Mouse (Mus musculus): ENCODE measurements around the gene Rgs6.
A peak's percentile ranks its signal among the peaks of the same experiment; 100 is the strongest.

The Rgs6 gene

GRCm38 (mm10) chr12:82972661-82973060, 384.6 kb downstream of the Rgs6 start:
- DNase-seq (ENCODE audit: extremely low spot score), result no peak

DNA sequence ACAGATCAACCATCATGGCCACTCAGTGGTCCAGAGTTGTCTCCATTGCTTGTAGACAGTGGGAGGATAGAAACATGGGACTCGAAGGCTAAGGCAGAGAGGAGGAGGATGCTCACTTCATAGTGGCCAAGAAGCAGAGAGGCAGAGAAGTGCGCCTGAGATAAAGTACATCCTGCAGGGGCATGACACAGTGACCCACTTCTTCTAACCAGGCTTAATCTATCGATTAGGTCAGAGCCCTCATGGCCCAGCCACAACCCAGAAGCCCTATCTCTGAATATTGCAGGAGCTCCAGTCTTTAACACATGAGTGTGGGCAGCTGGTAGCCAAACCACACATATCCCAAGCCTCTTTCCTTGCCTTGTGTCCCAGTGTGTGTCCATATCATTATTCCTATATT, 385.7 kb downstream of the Rgs6 start:
- no peak for DNase-seq (ENCODE audit: extremely low spot score)

DNA sequence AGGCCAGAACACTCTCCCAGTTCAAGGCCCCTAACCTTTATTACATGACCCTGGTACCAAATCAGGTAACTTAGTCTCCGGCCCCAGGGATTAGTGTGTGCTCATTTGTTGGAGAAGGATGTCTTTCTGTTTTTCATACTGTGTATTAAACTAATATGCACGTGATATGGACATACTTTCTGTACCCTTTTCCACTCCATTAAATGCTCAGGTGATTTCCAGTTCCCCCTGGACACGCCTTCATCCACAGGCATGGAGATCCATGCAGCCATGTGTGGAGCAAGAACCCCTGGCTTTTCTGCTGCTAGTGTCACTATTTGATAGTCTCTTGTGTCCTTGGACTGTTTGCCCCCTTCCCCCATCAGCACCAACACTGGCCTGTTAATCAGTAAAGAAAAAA, 390.2 kb downstream of the Rgs6 start:
- DNase-seq (ENCODE audit: extremely low spot score), result no peak

GRCm38 (mm10) chr12:82982716-82983115, 394.6 kb downstream of the Rgs6 start:
- no peak for DNase-seq (ENCODE audit: extremely low spot score)

DNA sequence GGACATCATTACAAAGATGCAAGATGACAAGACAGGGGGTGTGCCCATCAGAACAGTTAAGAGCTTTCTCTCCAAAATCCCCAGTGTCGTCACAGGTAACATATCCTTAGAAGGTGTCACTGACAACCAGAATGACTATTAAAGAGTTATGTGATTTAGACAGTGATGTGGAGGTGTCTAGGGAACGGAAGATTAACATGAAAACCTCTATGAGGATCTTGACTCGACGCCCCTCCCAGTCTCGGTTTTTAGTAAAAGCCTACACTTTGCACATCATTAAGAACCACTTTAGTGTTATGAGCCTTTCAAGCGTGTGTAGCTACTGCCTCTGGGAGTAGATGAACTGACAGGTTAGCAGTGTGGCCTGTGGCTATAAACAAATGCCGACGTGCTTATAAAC, 397.2 kb downstream of the Rgs6 start:
- DNase-seq (ENCODE audit: extremely low spot score), result no peak

GRCm38 (mm10) chr12:82987661-82988060, 399.6 kb downstream of the Rgs6 start:
- no peak for DNase-seq (ENCODE audit: extremely low spot score)

- no peak for DNase-seq (ENCODE audit: extremely low spot score)
Observed at GRCm38 (mm10) chr12:82993905-82994304, 405.8 kb downstream of the Rgs6 start.

DNA sequence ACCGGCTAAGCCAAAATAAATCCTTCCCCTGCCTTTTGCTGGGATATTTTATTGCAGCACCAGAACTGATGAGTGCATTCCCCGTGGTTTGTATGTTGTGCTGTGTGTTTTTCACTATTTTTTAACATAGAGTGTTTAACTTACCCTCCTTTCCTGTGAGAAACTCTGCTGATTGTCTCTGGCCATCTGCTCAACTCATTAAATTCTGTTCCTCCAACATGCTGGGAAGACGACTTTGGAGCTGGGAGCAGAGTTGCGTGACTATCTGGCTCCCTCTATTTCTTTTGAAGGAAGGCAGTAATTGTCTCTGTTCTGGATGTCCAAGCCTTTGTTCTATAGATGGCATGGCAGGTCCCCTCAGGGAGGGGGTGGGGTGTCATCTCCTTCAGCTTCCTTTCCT, 408.7 kb downstream of the Rgs6 start:
- no peak for DNase-seq (ENCODE audit: extremely low spot score)

DNA sequence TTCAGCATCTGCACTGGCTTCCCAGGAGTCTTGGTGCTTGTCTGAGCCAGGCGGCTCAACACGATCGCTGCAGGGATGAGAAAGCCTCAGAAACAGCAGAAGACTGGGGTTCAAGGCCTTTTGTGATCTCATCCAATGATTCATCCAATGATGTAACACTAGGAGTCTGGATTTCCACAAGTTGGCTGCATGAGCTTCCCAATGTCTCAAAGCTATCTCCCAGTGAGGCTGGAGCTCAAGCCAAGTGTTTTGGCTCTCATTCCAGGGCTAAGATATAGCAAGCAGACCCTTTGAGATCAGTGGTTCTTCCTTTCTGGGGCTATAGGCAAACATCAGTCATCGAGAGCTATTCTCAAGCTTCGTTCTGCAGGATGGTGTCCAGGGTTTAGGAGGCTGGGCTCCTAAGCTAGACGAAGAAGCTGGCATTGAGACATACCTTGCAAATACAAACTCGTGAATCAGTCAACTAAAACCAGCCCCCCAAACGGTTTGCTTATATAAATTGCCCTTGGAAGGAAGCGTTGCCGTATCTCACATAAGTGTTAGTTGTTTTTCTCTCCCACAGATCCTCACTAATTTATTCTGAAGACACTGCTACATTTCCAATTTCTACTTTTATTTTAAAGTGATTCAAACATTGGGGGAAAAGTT, 410.7 kb downstream of the Rgs6 start:
- DNase-seq (ENCODE audit: extremely low spot score), result no peak

GRCm38 (mm10) chr12:82999333-83000032, 411.4 kb downstream of the Rgs6 start:
- no peak for DNase-seq (ENCODE audit: extremely low spot score)

- no peak for DNase-seq (ENCODE audit: extremely low spot score)
Observed at GRCm38 (mm10) chr12:83000033-83000570, 412.0 kb downstream of the Rgs6 start.

DNA sequence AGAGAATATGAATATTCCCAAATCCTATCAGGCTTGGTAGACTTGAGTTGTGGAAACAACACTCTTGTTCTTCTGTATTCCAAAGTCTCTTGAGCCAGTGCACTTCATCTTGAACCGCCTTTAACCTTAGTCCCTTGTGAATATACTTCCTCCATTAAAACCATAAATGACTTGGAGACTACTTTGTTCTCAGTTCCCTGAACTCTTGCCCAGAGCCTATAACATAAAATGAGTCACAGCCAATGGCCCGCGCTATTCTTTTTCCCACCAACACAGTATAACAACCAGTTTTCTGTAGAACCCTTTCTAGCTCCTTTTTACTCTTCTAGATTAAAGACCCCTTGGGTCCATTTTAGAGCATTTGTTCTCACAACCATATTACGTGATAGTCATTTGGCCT, 412.9 kb downstream of the Rgs6 start:
- DNase-seq (ENCODE audit: extremely low spot score), result no peak

- no peak for DNase-seq (ENCODE audit: extremely low spot score)
Observed at GRCm38 (mm10) chr12:83004014-83004682, 416.1 kb downstream of the Rgs6 start.

GRCm38 (mm10) chr12:83011056-83011565, 423.0 kb downstream of the Rgs6 start:
- DNase-seq (ENCODE audit: extremely low spot score), result no peak

DNA sequence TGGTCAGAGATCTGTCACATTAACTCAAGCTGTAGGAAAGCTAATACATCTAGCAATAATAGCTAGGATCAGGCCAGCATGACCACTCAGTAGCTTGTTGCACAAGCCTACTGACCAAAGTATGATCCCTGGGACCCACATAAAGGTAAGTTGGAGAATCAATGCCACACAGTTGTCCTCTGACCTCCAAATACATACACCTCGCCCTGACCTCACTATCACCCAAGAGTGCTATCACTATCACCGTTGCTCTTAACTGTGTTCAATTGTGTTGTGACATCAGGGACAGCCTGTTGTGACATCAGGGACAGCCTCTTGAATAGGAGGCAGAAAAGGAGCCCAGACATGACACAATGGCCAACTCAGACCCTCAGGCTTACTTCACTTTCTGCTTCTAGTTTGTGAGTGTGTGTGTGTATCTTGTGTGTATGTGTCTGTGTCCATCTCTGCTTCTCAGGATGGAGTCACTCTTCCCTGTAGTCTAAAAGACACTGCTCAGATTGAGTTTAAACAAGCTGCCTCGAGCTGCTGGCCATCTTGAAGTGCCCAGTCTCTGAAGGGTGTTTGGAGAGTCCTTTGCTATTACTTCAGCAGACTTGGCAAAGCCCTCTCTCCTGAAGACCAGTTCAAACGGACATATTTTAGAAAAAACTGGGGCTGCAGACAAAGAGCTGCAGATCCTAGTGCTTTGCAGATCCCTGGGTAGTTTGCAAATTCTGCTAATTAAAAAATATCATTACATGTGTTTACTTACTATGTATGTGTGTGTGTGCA, 426.0 kb downstream of the Rgs6 start:
- no peak for DNase-seq (ENCODE audit: extremely low spot score)

GRCm38 (mm10) chr12:83014848-83015247, 426.8 kb downstream of the Rgs6 start:
- DNase-seq (ENCODE audit: extremely low spot score), result no peak

GRCm38 (mm10) chr12:83015366-83015765, 427.3 kb downstream of the Rgs6 start:
- no peak for DNase-seq (ENCODE audit: extremely low spot score)

DNA sequence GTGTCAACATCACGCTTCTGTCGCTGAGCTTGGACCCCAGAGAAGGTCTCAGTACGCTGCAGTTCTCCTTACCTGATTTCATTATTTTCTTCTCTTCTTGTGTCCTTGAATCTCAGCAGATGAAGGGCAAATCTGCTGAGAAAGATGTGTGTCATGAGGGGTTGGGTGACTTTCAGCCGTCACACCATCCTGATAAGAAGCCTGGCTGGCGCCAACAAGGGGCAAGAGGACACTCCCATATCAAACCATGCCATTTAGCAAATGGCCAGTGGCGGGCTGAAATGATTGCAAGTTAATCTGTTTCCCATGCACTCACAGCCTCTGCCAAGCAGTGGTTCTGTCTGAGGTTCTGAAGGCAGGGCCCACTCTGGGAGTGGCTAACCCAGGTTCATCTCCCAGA, 428.4 kb downstream of the Rgs6 start:
- no peak for DNase-seq (ENCODE audit: extremely low spot score)

GRCm38 (mm10) chr12:83018005-83018404, 429.9 kb downstream of the Rgs6 start:
- peak; percentile 84 for DNase-seq (ENCODE audit: extremely low spot score)

DNA sequence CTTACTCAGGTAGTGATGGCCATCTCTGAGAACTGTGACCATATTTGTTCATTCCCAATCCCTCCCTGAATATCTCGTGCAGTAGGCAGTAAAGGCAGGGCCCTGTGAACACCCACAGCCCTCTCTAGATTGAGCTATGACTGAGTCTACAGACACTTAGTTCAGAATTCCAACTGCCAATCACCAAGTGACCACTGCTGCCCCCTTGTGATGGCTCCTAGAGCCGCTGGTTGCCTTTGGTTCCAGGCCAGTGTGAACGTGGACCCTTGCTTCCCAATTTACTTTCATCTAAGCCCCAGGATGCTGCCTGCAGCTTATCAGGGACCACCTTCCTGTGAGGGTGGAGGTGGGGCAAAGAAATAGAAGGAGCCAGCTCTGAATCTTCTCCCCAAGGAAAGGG, 438.9 kb downstream of the Rgs6 start:
- DNase-seq (ENCODE audit: extremely low spot score), result no peak

- DNase-seq (ENCODE audit: extremely low spot score), result no peak
Observed at GRCm38 (mm10) chr12:83033171-83033835, 445.2 kb downstream of the Rgs6 start.
